Mouse (Mus musculus): ENCODE measurements around the gene Wdr61. TPM values are rescaled to one million over a fixed set of nuclear protein-coding genes. Genes with fewer than 3 reads are reported as not detected.

The Wdr61 gene
- polyA plus RNA-seq, 1 experiment from 2014 or later, result 126 TPM

DNA sequence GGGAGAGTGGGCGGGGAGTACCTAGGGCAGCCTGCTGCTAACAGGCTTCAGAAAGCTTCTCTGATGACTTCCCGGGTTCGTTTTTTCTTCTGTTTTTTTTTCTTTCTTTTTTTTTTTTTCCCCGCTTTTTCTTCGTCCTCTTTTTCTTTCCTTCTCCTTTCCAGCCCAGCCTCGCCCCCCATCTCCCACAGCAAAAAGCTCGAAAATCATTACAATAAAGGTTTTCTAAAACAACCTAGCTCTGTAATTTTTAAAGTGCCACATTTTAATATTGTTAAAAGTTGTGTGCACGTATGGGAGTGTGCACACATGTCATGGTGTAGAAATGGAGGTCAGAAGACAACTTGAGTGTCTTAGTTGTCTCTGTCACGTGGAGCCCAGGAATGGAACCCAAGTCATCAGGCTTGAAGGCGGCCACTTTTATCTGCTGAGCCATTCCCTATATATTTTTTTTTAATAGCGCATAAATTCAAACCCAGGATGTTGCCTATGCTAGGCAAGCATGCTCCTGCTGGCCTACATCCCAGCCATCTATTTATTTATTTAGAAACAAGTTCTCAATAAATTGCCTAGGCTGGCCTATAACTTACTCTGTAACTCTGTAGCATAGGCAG, 427 bp upstream of the Wdr61 start:
- H3K4me1 ChIP-seq (ENCODE audit: insufficient read depth, low read depth, low read length), result no peaks in the 10 kb centered on the region
- H3K4me3 ChIP-seq (ENCODE audit: low read depth, low read length), result peak overlapping the region; percentile 80
- H3K27me3 ChIP-seq (replicated peaks; ENCODE audit: insufficient read depth, low read length), result no peaks in the 10 kb centered on the region
- no peak for TF ChIP-seq EP300 (IDR thresholded peaks at IDR 0.05)
- no peak for TF ChIP-seq CTCF (IDR thresholded peaks at IDR 0.05)
- DNase-seq (ENCODE audit: low spot score) (no peak), ATAC-seq (no peak)
- no peaks in the 10 kb centered on the region for H3K36me3 ChIP-seq (ENCODE audit: insufficient read depth, low read length)
- H3K4me2 ChIP-seq (replicated peaks; ENCODE audit: low read depth, low read length), result peak overlapping the region; percentile 34; the same call in 1 of the 2 replicates
- H3K9ac ChIP-seq (replicated peaks; ENCODE audit: low read depth), result peak overlapping the region; percentile 76; the same call in 1 of the 2 replicates
- no peak overlapping the region for H3K27ac ChIP-seq (ENCODE audit: low read length)
- 14% methylated on average over 11 of the region's 11 CpGs for WGBS
- no peaks in the 10 kb centered on the region for H3K9me3 ChIP-seq (ENCODE audit: low read length)

DNA sequence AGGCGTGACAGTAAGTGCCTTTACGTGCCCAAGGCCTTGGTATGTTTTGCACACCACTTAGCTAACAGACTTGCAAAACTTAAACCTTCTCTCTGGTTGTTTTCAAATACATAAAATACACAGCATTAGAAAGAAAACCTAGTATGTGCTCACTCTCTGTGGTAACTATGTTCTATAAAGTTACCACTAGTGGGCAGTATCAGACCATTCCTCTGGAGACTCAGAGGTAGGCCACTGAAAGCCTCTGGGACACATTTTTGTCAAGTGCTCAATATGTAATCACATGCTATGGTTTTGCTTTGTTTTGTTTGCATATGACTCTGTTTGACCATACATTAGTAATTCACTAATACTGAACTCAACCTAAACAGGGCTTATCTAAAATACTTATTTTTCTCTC, 2.2 kb downstream of the Wdr61 start:
- Histone ChIP-seq H3K4me2 (replicated peaks; ENCODE audit: low read depth, low read length) (no peak overlapping the region), H3K9me3 (ENCODE audit: low read length) (no peaks in the 10 kb centered on the region), H3K9ac (replicated peaks; ENCODE audit: low read depth) (no peak overlapping the region), H3K36me3 (ENCODE audit: insufficient read depth, low read length) (peaks cover 9% of the 10 kb centered on the region; the same call in 1 of the 2 replicates), H3K27me3 (replicated peaks; ENCODE audit: insufficient read depth, low read length) (no peaks in the 10 kb centered on the region), H3K27ac (ENCODE audit: low read length) (no peak overlapping the region), H3K4me1 (ENCODE audit: insufficient read depth, low read depth, low read length) (no peaks in the 10 kb centered on the region), H3K4me3 (ENCODE audit: low read depth, low read length) (no peak overlapping the region)
- ATAC-seq, result no peak
- 93% methylated on average over 2 of the region's 2 CpGs for WGBS
- DNase-seq (ENCODE audit: low spot score), result peak; percentile 68
- TF ChIP-seq EP300 (IDR thresholded peaks at IDR 0.05) (no peak), CTCF (IDR thresholded peaks at IDR 0.05) (peak; percentile 73)

DNA sequence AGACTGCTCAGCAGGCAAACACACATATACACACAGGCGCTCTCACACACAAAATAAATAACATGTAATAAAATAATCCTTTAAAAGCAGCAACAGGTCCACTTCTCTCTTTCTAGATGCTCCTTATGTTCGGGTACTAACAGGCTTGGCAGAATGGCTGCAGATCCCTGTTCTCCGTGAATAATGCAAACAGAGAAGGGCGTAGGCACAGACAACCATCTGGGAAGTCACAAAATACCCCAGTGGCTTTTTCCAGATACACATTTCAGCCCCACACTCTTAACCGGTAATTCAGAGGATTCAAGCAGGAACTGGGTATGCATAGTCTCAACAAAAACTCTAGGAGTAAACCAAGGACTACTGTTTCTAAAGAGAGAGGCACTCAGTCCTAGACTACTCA, 8.0 kb downstream of the Wdr61 start:
- ATAC-seq (no peak), DNase-seq (ENCODE audit: low spot score) (no peak)
- H3K9me3 ChIP-seq (ENCODE audit: low read length), result no peaks in the 10 kb centered on the region
- no peaks in the 10 kb centered on the region for H3K4me1 ChIP-seq (ENCODE audit: insufficient read depth, low read depth, low read length)
- H3K27ac ChIP-seq (ENCODE audit: low read length), result no peak overlapping the region
- H3K9ac ChIP-seq (replicated peaks; ENCODE audit: low read depth), result no peak overlapping the region
- H3K4me2 ChIP-seq (replicated peaks; ENCODE audit: low read depth, low read length), result no peak overlapping the region
- no peaks in the 10 kb centered on the region for H3K27me3 ChIP-seq (replicated peaks; ENCODE audit: insufficient read depth, low read length)
- no peak overlapping the region for H3K4me3 ChIP-seq (ENCODE audit: low read depth, low read length)
- 79% methylated on average over 5 of the region's 5 CpGs for WGBS
- peaks cover 30% of the 10 kb centered on the region for H3K36me3 ChIP-seq (ENCODE audit: insufficient read depth, low read length)
- TF ChIP-seq EP300 (IDR thresholded peaks at IDR 0.05) (no peak), CTCF (IDR thresholded peaks at IDR 0.05) (no peak)

DNA sequence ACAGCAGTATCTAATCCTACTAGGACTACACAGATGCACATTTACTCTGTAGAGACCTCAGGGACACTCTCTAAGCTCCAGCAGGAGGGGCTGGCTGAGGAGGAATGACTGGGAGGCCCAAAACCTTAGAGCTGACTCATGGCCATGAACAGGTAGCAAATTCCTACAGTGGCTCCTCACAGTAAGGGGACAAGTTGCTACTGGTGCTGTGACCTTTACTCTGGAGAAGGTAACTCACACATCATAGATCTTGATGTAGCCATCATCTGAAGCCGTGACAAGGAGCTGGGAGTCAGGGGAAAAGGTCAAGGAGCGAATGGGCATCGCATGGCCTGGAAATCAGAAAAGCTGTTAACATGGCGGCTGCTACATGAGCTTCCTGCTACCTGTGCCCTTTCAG, 11.7 kb downstream of the Wdr61 start:
- TF ChIP-seq CTCF (IDR thresholded peaks at IDR 0.05), result no peak
- TF ChIP-seq EP300 (IDR thresholded peaks at IDR 0.05), result no peak
- ATAC-seq (no peak), DNase-seq (ENCODE audit: low spot score) (no peak)
- WGBS, result 82% methylated on average over 4 of the region's 4 CpGs
- Histone ChIP-seq H3K36me3 (ENCODE audit: insufficient read depth, low read length) (peaks cover 35% of the 10 kb centered on the region), H3K27ac (ENCODE audit: low read length) (no peak overlapping the region), H3K4me3 (ENCODE audit: low read depth, low read length) (no peak overlapping the region), H3K9me3 (ENCODE audit: low read length) (no peaks in the 10 kb centered on the region), H3K9ac (replicated peaks; ENCODE audit: low read depth) (no peak overlapping the region), H3K4me2 (replicated peaks; ENCODE audit: low read depth, low read length) (no peak overlapping the region), H3K27me3 (replicated peaks; ENCODE audit: insufficient read depth, low read length) (no peaks in the 10 kb centered on the region), H3K4me1 (ENCODE audit: insufficient read depth, low read depth, low read length) (no peaks in the 10 kb centered on the region)

DNA sequence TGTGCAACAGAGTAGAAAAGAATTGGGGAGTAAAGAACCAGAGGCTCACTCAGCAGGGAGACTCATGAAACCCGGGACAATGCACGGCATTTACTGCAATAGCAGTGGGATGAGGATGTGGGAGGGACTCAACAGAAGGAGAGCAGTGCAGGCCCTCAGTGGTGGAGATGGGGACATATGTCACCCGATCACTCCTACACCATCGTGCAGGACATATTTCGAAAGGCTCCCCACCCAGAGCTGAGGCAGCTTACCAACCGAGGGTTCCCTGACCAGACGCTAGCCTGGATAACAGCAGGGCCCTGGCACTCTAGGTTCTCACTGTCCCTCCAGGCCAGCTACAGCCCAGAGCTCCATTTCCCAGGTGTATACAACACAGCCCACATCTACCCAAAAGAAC, 12.2 kb downstream of the Wdr61 start:
- peaks cover 31% of the 10 kb centered on the region for H3K36me3 ChIP-seq (ENCODE audit: insufficient read depth, low read length)
- TF ChIP-seq CTCF (IDR thresholded peaks at IDR 0.05), result no peak
- no peak for TF ChIP-seq EP300 (IDR thresholded peaks at IDR 0.05)
- H3K9me3 ChIP-seq (ENCODE audit: low read length), result no peaks in the 10 kb centered on the region
- H3K27ac ChIP-seq (ENCODE audit: low read length), result no peak overlapping the region
- 86% methylated on average over 7 of the region's 7 CpGs for WGBS
- no peaks in the 10 kb centered on the region for H3K4me1 ChIP-seq (ENCODE audit: insufficient read depth, low read depth, low read length)
- no peaks in the 10 kb centered on the region for H3K27me3 ChIP-seq (replicated peaks; ENCODE audit: insufficient read depth, low read length)
- no peak overlapping the region for H3K4me3 ChIP-seq (ENCODE audit: low read depth, low read length)
- no peak overlapping the region for H3K9ac ChIP-seq (replicated peaks; ENCODE audit: low read depth)
- H3K4me2 ChIP-seq (replicated peaks; ENCODE audit: low read depth, low read length), result no peak overlapping the region
- DNase-seq (ENCODE audit: low spot score), result no peak
- no peak for ATAC-seq

DNA sequence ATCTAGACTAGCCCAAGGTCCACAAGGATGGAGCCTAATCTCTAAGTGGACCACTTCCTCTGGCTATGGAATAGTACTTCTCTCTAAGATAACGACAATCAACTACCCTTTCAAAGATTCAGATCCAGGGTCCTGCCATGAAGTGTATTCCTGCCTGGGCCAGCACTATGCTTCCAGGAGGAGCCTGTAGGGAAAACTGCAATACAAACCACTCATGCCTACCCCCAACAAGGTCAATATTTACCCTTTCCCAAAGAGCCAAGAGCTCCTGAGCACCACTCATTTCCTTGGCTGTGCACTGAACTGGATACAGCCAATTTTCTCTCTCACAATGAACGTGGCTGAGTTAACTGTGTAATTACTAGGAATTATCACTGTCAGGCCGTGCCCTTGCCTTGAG, 16.8 kb downstream of the Wdr61 start:
- no peaks in the 10 kb centered on the region for H3K9me3 ChIP-seq (ENCODE audit: low read length)
- ATAC-seq (peak; percentile 94), DNase-seq (ENCODE audit: low spot score) (peak; percentile 72)
- no peaks in the 10 kb centered on the region for H3K27me3 ChIP-seq (replicated peaks; ENCODE audit: insufficient read depth, low read length)
- no peaks in the 10 kb centered on the region for H3K4me1 ChIP-seq (ENCODE audit: insufficient read depth, low read depth, low read length)
- H3K4me3 ChIP-seq (ENCODE audit: low read depth, low read length), result no peak overlapping the region
- no peak for TF ChIP-seq CTCF (IDR thresholded peaks at IDR 0.05)
- TF ChIP-seq EP300 (IDR thresholded peaks at IDR 0.05), result no peak
- 54% methylated on average over 3 of the region's 3 CpGs for WGBS
- H3K36me3 ChIP-seq (ENCODE audit: insufficient read depth, low read length), result peaks cover 31% of the 10 kb centered on the region
- H3K4me2 ChIP-seq (replicated peaks; ENCODE audit: low read depth, low read length), result no peak overlapping the region
- no peak overlapping the region for H3K27ac ChIP-seq (ENCODE audit: low read length)
- no peak overlapping the region for H3K9ac ChIP-seq (replicated peaks; ENCODE audit: low read depth)

DNA sequence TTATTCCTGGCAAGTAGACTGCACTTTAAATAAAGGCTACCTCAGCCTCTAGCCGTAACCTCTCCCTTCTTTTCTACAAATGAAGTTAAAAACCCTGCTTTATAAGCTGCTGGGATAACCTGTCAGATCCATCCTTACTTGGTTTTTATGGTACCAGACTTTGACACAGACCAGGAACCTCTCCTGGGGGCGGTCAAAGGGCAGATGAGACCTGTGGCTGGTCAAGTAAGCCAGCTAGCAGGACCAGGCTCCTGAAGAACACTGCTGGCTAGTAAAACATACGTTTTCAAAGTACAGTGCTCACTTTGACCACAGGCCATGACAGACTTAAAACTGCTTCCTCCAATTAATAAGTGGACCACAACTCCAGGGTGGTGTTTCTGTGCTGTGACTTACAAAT, 18.5 kb downstream of the Wdr61 start:
- WGBS, result 83% methylated on average over 3 of the region's 3 CpGs
- Histone ChIP-seq H3K4me3 (ENCODE audit: low read depth, low read length) (no peak overlapping the region), H3K27me3 (replicated peaks; ENCODE audit: insufficient read depth, low read length) (no peaks in the 10 kb centered on the region), H3K36me3 (ENCODE audit: insufficient read depth, low read length) (peaks cover 31% of the 10 kb centered on the region), H3K4me1 (ENCODE audit: insufficient read depth, low read depth, low read length) (no peaks in the 10 kb centered on the region), H3K27ac (ENCODE audit: low read length) (no peak overlapping the region), H3K9me3 (ENCODE audit: low read length) (no peaks in the 10 kb centered on the region), H3K4me2 (replicated peaks; ENCODE audit: low read depth, low read length) (no peak overlapping the region), H3K9ac (replicated peaks; ENCODE audit: low read depth) (no peak overlapping the region)
- TF ChIP-seq CTCF (IDR thresholded peaks at IDR 0.05), result no peak
- no peak for TF ChIP-seq EP300 (IDR thresholded peaks at IDR 0.05)
- ATAC-seq (no peak), DNase-seq (ENCODE audit: low spot score) (no peak)
